Mouse (Mus musculus) heart, adult 11 months (tissue): ENCODE measurements around the gene Ugt1a8.

Experiments used
- DNase-seq: peaks from one replicate; pipeline ENCODE4 v3.0.0; 2022

Ugt1a8 gene

DNA sequence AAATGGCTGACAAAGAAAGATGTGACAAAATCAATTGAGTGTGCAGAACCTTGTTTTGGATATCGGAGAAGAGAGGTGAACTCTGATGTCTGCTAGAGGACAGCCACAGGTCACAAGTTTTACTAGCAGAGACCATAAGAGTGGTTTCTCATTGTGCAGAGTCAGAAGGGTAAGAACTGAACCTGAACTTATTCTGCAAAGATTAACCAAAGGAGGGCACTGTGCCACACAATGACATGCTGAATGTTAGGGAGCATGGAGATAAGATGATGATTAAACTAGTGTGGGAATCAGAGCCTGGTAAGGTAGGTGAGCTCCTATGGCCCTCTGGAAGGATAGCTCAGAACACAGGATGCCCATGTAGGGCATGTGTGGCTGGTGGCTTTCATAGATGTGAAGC lies 108.1 kb downstream of the Ugt1a8 start:
- peak; percentile 45 for DNase-seq

DNA sequence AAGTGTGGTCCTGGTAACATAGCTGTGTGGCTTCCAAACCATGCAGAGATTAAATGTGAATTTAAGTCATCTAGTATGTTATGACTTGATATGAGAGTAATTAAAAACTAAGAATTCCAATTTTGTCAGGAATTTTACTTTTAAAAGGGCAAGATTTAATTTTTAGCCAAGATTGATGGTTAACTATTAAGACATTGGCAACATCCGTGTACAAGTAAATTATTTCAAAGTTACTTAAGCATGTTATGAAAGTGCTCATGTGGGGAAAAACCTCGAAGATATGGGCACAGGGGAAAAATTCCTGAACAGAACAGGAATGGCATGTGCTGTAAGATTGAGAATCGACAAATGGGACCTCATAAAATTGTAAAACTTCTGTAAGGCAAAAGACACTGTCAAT lies 109.8 kb downstream of the Ugt1a8 start:
- peak; percentile 22 for DNase-seq

DNA sequence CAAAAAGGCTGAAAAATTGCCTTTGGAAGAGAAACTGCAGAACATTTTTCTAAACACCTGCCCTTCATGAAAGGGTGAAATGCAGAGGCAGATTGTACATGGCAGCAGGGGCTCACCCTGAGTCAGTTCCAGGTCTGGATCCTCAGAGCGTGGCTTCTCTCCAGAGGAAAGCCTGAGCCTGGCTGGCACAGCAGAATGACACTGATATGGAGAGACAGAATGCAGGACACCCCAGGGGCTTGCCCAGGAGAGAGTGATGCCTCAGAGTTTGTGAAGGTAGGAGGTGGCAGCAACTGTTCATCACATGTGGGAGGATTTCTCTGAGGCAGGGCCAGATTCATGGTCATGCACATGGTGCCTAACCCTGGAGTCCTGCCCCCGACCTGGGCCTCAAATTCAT lies 112.4 kb downstream of the Ugt1a8 start:
- DNase-seq, result peak; percentile 80

DNA sequence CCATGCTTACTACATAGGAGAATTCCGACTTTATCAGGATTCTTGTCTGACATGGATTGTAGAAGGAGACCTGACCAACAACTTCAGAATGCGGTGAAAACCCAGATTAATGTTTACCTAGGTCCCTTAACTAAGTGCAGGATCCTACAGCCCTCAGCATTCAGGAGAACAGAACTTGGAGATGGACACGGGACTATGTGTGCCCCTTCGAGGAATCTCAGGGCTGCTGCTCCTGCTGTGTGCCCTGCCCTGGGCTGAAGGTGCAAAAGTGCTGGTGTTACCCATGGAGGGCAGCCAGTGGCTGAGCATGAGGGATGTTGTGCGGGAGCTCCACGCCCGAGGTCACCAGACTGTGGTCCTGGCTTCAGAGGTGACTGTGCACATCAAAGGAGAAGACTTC lies 112.8 kb downstream of the Ugt1a8 start, which contains the start of gene Ugt1a2:
Gene Ugt1a2 (plus strand): TSS at position 146 of the 400 bp plus-strand sequence.
- DNase-seq, result peak; percentile 70

DNA sequence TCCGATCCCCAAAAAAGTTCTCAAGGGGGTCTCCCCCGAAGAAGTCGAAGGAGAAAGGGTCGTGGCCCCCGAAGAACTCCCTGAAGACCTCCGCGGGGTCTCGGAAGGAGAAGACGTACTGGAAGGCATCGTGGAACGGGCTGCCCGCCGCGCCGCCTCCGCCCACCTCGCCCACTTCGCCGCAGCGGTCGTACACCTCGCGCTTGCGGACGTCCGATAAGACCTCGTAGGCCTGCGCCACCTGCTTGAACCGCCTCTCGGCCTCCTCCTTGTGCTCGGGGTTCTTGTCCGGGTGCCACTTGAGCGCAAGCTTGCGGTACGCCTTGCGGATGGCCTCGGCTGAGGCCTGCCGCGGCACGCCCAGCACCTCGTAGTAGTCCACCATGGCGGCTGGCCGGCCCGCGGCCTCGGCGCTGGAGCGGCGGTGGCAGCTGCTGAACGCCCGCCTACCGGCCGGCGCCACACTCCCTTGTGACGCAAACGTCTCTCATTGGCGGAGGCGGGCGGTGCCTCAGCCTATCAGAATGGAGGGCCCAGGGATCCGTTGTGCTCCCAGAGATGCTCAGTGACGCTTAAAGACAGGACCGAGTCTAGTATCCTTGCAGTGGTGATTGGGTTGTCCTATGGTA lies 117.8 kb downstream of the Ugt1a8 start, which contains the start of gene Dnajb3:
Gene Dnajb3 (minus strand): TSS at position 489 of the 629 bp plus-strand sequence.
- peak; percentile 98 for DNase-seq

DNA sequence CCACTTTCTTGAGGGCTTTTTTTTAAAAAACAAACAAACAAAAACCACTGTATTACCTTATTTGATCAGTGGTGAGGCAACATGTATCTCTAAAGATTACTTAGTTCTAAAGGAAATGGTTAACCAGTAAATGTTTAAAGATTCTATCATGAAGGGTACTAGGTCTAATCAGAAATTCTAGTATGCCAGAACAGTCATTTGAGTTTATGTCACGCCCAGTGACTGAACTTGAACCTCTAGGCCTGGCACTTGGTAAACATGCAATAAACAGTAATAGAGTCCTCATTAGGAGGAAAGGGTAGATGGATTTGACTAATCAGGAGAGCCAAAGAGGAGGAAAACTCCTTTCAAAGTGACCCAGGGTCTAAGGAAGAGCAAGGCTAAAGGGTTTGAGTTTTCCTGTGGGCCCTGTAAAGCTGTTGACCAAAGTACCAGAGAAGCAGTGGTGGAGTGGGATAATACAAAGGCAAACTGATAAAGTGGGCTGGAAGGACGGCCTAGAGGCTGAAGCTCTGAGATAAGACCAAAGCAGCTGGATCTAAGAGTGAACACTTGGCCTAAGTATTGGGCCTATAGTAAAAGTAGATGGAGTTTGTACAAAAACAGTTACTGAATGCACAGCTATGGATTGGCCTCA lies 119.3 kb downstream of the Ugt1a8 start:
- DNase-seq, result peak; percentile 19

DNA sequence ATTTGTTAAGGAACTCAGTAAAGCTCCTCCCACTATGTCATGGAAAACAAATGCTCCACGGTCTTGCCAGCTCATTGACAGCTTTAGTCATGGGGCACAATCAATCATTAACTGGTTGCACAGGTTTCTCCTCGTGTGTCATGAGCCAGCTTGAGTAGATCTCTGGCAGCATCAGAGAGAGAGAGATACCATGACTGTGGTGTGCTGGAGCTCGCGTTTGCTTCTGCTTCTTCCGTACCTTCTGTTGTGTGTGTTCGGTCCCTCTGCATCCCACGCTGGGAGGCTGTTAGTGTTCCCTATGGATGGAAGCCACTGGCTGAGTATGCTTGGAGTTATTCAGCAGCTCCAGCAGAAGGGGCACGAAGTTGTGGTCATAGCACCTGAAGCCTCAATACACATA lies 124.2 kb downstream of the Ugt1a8 start, which contains the start of gene Ugt1a1:
Gene Ugt1a1 (plus strand): TSS at position 148 of the 400 bp plus-strand sequence.
- DNase-seq, result peak; percentile 92

DNA sequence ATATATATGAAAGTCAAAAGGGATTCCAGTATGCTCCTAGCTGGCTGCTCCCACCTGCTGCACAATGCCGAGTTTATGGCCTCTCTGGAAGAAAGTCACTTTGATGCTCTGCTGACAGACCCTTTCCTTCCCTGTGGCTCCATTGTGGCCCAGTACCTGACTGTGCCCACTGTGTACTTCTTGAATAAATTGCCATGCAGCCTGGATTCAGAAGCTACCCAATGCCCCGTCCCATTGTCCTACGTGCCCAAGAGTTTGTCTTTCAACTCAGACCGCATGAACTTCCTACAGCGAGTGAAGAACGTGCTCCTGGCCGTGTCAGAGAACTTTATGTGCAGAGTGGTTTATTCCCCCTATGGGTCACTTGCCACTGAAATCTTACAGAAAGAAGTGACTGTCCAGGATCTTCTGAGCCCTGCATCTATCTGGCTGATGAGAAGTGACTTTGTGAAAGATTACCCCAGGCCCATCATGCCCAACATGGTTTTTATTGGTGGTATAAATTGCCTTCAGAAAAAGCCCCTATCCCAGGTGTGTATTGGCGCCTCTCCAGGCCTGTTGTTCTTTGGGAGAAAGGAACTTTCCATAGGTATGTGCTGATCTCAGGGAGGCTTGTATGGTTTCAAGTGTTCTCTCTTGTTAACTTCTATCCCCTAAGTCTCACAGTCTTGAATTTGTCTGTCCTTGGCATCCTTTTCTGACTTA lies 124.9 kb downstream of the Ugt1a8 start:
- DNase-seq, result peak; percentile 89

DNA sequence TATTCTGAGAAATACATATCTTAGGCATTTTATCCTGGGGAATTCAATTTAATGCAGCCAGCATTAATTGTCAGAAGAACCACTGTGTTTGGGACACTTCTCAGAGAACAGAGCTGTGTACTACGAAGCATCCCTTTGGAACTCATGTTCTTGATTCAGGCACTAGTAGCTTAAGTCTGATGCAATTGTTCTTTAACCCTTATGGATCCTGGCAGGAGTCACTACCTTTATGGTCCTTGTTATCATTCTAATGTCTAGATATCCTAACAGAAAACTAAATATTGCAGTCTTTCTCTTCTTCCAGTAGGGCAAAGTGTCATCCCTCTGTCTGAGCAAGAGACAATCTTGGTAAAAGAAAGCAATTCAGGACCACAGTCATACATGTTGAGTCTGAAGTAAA lies 125.4 kb downstream of the Ugt1a8 start:
- no peak for DNase-seq

DNA sequence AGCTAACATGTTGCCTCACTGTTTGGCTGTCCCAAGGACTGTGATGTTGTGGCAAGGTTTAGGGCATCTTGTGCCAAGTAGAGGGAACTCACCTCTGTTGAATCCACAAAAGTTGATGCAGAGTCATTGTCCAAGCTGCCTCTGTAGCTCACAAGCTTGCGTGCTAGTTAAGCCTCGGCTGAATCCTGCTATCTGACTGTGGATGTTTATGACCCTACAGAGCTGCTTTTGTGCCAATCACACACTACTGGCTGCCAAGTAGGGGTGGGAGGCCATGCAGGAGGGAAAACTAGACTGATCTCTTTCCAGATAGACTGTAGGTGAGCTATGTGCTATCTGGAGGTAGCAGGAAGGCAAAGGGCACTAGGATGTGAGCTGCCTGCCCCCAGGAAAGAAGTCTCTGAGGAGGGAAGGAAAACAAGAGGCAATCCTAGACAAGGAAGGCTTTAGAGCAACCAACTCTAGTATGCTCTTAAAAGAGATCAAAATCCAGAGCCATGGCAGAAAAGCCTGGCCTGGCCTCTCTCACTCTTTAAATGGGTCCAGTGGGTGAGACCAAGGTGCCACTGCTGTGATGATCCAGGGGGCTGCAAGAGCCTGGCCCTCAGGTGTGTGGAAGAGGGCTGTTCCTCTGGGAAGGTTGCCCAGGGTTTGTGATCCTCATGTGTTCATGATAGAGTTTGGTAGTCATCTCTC lies 126.3 kb downstream of the Ugt1a8 start:
- peak; percentile 93 for DNase-seq

DNA sequence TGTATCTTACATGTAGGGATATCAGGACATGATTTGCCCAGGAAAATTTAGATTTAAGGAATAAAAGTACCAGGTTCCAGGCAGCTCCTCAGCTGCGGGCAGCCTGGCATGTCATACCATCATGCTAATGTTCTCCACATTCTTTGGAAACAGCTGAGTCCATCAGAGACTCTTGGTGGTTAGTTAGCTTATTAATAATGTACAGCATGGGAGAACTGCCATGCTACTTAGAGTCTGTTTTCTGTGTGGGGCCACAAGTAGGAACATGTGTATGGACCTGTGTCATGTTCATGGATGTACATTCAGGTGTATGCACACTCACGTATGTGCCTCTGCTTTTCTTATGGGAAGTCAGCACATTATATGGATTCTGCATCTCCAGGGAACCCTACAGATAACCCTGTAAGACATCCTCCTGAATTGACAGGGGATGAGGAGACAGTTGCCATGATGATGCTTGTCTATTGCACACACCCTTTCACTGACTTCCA lies 126.9 kb downstream of the Ugt1a8 start:
- DNase-seq, result peak; percentile 93

DNA sequence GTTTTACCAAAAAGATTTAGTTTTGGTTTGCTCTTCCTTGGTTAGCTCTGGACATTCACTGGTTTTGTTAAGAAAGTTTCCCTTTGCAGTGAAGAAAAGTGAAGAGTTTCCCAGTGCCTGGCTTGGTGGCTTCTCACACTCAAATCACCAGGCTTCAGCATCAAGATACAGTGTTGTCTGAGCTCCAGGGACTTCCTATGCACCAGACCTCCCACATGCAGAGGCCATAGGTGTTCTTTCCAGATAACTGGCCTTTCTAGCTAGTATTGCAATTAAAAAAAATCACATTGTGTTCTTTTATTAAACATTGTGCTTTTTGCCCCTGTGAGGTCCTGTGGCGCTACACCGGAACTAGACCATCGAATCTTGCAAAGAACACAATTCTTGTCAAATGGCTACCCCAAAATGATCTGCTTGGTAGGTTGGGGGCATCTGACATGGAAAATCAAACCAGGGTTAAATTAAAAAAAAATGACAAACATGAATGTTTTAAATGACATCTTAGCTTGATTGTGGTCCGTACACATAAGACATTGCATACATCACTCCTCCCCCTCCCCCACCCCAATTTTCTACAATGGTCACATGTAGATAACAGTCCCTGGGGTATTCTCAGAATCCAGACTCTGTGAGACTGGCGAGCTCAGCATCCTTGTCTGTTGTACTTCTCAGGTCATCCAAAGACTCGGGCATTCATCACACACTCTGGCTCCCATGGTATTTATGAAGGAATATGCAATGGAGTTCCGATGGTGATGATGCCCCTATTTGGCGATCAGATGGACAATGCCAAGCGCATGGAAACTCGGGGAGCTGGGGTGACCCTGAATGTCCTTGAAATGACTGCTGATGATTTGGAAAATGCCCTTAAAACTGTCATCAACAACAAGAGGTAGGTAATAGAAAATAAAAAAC lies 128.1 kb downstream of the Ugt1a8 start:
- DNase-seq, result peak; percentile 92

DNA sequence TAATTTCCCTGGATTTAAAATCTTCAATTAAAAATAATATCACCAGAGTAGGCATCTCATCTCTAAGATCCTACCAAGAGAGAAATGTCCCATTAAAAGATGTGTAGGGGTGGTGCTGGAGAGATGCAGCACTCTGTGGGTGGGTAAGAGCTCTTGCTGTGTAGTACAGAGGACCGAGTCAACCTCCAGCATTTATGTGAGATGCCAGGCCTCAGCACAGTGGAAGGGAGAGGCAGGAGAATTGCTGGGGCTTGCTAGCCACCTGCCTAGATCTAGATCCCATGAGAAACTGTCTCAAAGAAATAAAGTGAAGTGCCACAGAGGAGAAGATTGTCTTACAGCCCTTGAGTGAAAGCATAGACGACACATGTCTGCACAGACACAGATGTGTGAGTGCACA lies 128.9 kb downstream of the Ugt1a8 start:
- DNase-seq, result peak; percentile 90

DNA sequence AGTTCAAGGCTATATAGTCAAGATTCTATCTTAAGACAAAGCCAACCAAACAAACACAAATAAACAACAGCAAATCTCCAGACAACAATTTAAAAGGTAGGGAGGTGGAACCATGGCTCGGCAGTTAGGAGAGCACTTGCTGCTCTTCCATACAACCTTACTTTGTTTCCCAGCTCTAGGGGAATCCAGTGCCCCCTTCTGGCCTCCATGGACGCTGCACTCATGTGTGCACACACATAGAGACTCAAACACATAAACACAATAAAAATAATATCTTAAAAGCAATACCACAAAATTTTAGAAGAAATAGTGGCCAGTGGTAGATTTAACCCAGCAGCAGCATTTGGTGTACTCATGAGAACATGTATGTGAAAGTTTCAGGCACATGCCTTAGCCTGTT lies 129.5 kb downstream of the Ugt1a8 start:
- DNase-seq, result peak; percentile 91

DNA sequence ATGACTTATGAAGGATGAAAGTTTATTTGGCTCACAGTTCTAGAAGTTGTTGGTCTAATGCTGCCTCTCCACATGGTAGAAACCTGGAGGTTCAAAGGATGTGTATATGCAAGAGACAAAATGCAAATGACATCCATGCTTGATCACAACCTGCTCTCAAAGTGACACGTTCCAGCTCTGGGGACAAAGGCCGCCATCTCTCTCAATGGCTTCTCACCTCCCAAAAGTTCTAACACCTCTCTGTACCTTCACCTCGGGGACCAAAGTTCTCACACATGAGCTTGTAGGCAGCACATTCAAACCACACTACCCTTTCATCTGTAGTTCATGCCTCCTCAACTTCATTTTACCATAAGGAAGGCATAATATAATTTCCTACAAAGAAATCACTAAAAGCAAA lies 130.0 kb downstream of the Ugt1a8 start:
- DNase-seq, result peak; percentile 90

DNA sequence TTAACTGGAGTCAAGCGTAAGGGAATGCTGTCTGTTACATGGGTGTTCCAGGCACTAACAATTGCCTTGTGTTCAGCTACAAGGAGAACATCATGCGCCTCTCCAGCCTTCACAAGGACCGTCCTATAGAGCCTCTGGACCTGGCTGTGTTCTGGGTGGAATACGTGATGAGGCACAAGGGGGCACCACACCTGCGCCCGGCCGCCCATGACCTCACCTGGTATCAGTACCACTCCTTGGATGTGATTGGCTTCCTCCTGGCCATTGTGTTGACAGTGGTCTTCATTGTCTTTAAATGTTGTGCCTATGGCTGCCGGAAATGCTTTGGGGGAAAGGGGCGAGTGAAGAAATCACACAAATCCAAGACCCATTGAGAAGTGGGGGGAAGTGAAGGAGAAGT lies 130.4 kb downstream of the Ugt1a8 start:
- DNase-seq, result peak; percentile 94

DNA sequence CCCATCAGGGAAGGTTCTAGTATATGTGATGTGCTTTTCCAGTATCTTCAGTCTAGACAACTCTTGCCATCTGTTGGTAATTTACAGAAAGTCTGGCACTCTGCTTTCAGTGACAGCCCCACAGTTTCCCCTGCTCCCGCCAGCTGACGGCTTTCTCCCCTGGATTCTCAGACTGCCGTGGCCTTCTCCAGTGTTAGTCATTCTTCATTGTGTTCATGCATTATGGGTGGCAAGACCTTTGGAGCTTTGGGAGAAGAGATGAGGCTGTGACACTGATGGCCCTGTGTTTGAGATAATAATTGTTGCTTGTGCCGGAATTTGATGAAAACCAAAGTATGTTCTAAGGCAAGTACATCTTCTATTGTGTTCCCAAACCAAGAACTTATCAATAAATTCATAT lies 131.0 kb downstream of the Ugt1a8 start:
- DNase-seq, result peak; percentile 82

DNA sequence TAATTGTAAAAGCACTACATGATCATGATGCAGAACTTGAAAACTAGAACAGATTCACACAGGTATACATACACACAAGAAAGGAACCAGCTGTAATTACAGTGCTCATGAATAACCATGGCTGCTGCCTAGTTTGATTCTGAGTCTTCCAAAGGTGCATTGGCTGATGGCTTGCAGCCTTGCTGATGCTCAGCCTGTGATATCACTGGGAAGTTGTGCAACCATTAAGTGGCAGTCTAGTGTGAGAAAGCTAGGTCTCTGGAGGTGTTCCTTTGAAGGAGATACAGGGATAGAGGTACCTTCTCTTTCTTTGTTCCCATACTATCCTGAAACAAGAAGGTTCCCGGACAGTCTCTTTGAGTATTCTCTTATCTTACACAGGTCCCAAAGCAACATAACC lies 131.4 kb downstream of the Ugt1a8 start:
- peak; percentile 86 for DNase-seq

DNA sequence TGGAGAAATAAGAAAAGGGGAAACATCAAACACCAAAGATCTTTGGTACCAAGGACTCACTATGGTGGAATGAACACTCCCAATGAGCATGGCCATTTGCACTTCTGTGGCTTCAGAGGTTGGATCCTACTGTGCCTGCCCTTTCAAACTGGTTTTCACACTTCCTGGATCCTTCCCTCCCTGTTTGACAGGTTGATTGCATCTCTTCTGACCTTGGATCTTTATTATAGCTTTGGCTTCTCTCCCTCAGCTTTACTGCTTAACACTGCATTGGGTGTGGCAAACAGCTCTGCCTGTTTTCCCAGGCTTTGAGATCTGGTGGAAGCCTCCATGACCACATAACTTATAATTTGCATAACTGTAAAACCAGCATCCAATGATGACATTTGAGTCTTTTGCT lies 132.7 kb downstream of the Ugt1a8 start:
- DNase-seq, result peak; percentile 92

DNA sequence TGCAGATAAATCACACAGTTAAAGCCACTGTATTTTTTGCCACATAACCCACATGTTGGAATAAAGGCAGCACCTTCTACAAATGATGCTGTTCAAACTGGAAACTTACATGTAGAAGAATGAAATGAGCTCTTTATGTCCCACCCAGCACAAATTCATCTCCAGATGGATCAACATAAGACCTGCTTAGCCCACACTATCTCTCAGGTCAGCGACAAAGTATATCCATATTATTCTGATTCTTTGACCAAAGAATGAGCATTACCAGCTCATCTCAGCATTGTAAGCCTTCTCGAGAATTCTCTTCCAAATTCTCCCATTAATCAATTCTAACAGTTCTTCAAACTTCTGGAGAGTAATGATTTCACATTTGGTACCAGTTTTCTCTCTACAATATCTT lies 134.6 kb downstream of the Ugt1a8 start:
- DNase-seq, result peak; percentile 4

DNA sequence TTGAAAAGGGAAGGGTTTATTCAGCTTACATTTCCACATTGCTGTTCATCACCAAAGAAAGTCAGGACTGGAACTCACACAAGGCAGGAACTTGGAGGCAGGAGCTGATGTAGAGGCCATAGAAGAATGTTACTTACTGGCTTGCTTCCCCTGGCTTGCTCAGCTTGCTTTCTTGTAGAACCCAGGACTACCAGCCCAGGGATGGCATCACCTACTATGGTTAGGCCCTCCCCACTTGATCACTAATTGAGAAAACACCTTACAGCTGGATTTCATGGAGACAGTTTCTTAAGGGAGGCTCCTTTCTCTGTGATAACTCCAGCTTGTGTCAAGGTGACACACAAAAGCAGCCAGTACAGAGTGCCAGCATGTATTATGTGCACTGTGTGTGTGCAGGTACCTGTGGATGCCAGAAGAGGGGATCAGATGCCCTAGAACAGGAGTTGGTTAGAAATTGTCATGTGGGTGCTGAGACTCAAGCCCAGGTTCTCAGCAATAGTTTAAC lies 135.4 kb downstream of the Ugt1a8 start:
- peak; percentile 94 for DNase-seq

DNA sequence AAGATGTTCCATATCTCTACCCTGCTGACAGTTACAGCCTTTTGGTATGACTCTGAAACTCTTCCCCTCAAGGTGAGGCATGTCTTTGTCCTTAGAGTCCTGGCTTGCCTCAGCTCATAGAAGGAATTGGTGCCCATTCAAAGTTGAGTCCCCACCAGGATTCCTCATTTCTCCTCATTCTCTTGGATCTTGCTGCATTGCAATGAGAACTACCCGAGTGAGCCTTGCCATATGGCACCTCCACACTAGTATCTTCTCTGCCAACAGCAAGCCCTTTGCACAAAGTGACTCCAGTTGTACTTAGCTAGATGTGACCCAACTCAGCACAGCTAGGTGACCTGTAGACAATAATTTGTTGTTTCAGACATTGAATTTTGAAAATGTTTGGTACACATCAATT lies 136.0 kb downstream of the Ugt1a8 start:
- peak; percentile 93 for DNase-seq
